Mouse (Mus musculus): ENCODE data around the gene Slc9a3r2.

Slc9a3r2 gene

DNA sequence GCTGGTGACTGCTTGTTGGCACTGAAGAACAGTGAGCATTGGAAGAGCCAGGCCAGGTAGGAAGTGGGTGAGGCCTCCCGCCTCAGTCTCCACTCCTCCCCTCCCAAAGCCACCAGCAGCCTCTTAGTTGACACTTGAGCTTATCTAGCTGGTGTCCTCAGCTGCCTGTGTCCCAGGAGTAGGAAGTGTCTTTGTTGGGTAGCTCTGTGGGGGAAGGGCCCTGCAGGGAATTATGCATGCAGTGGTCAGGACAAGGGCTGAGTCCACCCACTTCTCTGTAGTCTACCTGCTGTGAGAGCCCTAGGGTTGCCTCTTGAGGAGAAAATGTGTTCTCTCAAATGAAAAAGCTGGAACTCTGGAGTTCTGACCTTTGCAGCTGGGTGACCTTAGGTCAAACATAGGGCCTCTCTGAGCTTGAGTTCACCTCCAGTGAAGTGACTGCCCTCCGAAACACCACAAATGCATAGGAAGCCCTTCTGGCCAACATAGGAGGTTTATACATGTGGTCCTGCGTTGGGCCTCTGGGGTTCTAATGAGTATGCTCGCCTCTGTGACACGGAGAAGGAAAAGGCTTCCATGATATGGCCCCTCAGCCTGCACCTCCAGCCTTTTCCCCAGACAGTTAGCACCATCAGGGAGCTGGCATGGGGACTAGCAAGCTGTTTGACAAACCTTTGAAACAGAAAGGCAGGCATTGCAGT lies 13.2 kb downstream of the Slc9a3r2 start:
- DNase-seq (ENCODE audit: low spot score), result no peak

DNA sequence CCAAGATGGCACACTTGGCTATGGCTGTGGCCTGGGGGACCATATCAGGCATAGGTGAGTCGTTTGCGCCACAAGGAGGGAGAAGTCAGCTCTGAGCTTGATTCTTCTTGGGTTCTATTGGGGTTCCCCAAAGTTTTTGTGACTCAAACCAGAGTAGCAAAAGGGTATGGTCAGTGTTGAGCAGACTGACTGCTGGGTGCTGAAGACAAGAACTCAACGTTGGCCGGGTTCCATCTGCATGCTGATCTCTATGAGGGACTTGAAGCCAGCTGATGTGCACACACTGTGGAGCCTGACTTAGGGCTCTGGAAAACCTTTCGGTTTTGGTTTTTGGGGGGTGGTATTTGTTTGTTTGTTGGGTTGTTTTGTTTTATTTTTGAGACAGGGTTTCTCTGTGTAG lies 14.4 kb downstream of the Slc9a3r2 start:
- no peak for DNase-seq (ENCODE audit: low spot score)

DNA sequence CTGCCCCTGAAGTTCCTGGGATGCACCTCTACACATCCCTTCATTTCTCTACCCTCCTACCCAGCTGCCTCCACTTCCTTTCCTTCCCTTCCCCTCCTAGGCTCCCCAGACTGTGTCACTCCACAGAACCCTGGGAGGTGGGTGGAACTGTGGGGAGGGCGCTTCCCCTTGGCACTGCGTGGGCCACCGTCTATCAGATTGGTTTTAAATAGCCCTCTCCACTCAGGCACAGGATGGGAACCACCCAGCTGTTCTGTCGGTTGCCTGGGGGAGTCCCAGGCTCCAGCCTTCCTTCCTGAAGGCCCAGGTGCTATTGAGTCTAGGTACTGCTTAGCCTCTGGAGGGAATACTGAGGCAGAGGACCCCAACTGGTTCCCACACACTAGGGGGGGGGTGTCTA lies 15.1 kb downstream of the Slc9a3r2 start:
- no peak for DNase-seq (ENCODE audit: low spot score)

DNA sequence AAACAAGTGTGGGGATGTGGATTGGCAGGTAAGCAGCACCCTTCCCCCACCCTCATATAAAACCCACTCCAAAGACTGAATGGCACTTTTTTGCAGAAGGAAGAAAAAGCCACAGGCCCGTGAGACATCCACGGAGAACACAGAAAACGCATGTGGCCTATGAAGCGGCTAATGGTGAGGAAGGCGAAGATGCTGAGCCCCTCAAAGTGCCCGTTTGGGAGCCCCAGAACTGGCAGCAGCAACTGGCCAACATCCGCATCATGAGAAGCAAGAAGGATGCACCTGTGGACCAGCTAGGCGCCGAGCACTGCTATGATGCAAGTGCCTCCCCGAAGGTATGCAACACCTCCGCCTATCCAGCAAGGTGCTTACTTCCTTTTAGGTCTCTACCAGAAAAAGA lies 16.3 kb downstream of the Slc9a3r2 start:
- DNase-seq (ENCODE audit: low spot score), result no peak

DNA sequence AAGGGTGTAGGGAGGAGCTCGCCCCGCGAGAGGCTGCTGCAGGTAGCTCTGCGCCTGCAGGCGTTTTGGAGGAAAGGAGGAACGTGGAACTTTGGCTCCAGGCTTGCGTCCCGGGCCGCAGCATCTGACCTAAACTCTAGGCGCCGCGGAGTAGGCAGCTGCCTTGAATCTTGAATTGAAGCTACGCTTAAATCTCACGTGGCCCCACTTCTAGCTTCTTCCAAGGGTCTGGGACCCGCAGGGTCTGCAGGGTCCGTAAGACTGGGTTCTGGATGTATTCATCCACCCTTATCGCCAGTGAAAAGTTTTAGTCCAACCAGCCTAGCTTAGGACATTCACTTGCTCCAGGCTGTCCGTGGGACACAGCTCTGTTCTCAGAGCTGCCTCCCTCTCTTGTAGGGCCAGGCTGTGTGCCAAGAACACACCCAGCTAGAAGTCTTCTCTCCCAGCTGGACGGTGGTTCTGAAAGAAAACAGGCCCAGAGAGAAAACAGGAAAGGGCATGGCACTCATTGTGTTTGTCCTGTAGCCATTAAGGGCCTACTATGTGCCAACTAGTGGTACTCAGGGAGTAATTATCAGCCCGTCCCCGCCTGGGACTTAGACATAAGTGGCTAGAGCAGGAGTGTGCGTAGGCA lies 17.2 kb downstream of the Slc9a3r2 start:
- DNase-seq (ENCODE audit: low spot score), result peak; percentile 66

DNA sequence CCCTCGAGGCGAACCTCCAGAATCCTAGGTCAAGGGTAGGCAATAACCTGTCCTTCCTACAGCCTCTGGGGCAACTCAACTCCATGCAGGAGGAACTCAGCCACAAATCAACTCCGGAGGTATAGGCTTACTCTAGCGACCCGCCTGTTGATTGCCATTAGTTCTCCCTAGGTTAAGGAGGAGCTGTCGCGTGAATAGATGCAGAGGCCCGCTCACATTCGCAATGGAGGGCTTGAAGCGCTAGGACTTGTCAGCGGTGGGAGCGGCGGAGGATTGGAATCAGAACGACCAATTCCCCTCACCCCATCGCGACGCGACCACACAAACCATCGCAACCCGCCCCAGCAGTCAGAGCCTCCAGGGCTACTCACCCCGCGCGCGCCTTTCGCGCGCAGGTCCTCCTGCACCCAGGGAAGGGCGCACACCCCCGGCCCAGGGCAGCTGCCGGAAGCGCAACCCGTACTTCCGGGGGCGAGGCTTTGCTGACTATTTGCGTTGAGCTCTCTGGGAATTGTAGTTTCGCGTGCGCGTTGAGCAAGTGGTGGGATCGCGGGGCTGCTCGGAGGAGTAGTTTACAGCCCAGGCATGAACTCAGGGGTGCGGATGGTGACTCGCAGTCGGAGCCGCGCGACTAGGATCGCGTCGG lies 17.8 kb downstream of the Slc9a3r2 start, which contains the start of the genes Tsc2 and Nthl1:
Gene Tsc2 (minus strand): TSS at position 464 of the 646 bp plus-strand sequence.
Gene Nthl1 (plus strand): TSS at position 514 of the 646 bp plus-strand sequence.
- peak; percentile 74 for DNase-seq (ENCODE audit: low spot score)

DNA sequence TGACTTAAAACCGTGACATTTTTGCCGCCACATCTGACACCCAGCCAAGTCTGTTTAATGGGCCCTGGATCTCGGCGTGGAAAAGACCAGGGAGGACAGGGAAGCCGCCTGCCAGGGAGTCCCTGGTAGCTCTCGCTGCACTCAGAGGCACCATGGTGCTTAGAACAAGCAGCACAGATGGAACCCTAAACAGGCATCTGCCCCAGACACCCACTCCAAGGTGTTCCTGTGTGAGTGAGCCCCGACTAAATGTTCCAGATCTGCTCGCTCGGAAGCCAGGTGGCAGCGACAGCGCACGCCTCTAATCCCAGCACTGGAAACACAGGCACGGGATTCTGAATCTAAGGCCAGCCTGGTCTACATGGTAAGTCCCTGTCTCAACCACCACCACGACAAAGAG lies 20.1 kb downstream of the Slc9a3r2 start:
- no peak for DNase-seq (ENCODE audit: low spot score)

DNA sequence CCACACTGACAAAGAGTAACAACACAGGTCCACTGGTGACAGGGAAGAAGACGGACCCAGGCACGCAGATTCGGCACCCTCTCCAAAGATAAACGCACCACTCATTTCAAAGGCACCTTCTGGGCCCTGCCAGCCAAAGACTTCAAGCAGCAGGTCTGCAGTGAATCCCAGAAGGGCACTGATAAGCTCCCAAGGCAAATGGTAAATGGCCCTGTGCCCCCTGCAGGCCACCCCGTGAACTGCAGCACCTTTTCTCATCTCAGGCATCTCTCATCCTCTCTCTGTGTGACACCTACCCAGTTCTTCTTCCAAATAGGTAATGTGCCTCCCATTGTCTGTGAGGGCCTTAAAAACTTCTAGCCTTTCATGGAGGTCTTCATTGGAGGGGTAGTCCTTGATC lies 21.5 kb downstream of the Slc9a3r2 start:
- no peak for DNase-seq (ENCODE audit: low spot score)

DNA sequence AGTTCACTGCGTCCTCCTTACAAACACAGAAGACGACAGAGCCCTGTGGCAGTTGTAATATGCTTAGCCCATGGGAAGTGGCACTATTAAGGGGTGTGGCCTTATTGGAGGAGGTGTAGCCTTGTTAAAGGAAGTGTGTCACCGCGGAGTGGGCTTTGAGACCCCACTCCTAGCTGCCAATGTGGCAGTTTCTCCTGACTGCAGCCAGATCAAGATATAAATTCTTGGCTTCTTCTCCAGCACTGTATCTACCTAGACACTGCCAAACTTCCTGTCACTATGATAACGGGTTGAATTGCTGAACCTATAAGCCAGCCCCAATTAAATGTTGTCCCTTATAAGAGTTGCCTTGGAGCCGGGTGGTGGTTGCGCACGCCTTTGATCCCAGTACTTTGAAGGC lies 24.7 kb downstream of the Slc9a3r2 start:
- DNase-seq (ENCODE audit: low spot score), result no peak

DNA sequence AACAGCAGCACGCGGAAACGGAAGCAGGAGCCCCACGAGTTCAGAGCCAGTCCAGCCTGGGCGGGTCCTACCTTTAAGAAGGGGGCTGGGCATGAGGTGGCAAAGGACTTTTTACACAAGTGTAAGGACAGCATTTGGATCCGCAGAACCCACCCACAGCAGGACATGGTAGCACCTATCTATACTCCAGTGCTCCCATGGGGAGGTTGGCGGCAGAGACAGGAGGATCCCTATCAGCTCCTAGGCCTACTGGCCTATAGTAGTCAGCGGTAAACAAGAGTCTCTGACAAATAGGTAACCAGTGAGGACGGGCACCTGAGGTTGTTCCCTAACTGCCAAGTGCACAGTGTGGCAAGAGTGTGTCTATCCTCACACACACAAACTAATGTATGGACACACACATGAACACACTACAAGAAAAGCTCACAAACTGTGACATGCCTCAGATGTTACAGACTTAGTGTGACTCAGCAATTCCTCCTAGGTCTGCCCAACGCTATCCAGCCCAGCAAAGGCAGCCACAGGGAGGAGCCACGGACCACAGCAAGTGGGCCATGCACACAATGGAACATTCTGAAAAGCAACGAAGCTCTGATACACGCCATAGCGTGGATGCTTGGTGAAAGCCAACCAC lies 32.4 kb downstream of the Slc9a3r2 start:
- DNase-seq (ENCODE audit: low spot score), result no peak

DNA sequence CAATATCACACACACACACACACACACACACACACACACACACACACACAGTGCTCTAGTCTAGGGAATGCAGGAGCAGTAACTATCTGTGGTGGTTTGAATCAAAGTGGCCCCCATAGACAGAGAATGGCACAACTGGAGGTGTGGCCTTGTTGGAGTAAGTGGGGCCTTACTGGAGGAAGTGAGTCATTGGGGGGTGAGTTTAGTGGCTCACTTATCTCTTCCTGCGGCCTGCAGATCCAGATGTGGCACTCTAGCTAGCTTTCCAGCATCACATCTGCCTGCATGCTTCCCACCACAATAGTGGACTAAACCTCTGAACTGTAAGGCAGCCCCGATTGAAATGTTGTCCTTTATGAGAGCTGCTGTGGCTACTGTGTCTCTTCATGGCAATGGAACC lies 39.4 kb downstream of the Slc9a3r2 start:
- no peak for DNase-seq (ENCODE audit: low spot score)

DNA sequence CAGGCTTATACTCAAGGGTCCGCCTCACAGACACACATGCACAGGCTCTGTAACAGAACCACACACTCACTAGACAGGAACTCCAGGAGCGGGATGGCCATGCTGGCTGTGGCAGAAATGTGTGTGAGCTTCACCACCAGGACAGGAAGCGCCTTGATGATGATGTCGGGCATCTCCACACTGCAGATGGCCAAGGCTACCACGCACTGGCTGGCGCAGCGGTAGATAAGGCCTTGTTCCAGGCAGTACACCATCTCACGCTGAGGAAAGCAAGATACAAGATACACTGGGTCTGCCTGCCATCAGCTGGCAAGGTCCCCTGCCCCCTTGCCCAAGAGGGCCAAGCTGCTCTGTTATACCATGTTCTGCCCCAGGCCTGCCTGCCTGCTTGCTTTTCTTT lies 41.3 kb downstream of the Slc9a3r2 start:
- no peak for DNase-seq (ENCODE audit: low spot score)

DNA sequence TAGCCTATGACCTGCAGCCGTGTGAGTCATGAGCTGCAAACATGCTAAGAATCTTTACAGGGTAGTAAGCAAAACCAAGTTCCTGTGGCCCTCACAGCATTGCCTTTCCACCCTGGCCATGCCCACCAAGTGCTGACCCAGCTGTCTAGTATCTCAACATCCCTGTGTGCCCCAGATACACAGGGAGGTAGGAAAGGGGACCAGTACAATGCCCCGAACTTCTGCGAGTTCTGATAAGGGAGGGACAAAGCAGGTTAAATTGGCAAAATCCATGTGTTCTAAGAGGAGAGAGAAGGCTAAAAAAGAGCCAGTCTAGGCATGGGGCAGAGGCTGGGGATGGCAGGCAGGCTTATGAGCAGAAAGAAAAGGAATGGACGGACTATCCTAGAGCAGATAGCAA lies 41.8 kb downstream of the Slc9a3r2 start:
- no peak for DNase-seq (ENCODE audit: low spot score)

DNA sequence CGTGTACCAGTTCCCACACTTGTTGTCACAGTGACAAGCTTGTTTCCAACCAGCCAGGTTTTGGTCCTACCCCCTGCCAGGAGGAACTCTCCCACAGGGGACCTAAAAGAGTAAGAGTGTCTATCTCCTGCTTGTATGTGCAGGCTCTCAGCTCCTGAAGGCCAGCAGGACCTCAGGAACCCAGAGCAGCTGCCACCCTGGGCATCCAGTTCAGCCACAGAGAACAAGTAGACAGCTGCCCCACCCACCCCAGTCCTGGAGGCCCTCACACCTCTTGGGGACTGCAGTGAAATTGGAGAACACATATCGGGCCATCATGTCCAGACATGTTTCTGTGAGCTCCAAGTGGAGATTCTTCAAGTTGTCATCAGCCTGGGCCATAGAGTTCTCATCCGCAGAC lies 45.6 kb downstream of the Slc9a3r2 start:
- no peak for DNase-seq (ENCODE audit: low spot score)

DNA sequence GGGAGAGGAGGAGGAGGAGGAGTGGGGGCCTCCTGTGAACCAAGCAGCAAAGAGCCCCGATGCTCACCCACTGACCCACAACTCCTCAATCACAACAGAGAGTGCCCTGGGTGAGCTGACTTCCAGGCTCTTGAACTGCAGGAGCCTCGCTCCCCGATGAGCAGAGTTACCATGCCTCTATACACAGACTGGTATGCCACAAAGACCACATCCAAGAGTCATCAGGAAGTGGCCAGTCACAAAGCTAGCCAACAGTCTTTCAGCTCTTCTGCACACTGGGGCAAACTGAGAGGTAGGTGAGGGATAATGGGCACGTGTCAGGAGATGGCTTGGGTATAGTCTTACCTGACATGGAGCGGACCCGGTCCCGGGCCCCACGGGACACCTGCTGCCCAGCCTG lies 46.2 kb downstream of the Slc9a3r2 start:
- no peak for DNase-seq (ENCODE audit: low spot score)

DNA sequence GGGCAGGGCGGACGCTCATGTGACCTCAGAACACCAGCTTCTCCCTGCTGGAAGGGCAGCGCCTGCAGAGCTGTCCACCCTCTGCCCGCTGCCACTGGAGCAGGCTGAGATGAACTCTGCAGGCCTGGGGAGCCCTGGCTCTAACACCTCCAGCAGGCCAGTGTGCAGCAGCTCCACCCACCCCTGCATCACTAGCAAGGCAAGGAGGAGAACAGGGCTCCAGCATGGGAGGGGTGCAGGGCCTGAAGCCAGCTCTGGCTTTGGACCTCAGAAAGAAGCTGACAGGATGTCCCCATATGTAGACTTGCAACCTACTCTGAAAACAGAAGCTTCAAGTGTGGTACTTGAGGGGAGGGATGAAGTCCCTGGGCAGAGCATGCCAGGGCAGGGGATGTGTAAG lies 49.6 kb downstream of the Slc9a3r2 start:
- DNase-seq (ENCODE audit: low spot score), result no peak

DNA sequence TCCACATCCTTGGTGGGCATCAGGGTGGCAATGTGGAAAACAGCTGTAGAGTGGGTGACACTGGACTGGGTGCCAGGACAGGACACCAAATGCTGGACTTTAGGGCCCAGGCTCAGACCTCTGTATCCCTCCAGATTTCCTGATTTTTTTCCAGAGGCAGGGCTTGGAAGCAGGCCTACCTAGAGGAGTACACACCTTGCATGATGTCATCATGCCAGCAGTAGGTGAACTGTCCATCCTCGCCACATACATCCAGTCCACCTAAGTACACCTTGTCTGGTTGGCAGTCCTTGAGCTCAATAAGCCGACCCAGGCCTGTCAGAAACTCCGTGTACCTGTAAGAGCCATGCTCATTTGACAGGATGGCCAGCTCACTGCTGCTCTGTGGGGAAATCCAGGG lies 52.1 kb downstream of the Slc9a3r2 start:
- no peak for DNase-seq (ENCODE audit: low spot score)

DNA sequence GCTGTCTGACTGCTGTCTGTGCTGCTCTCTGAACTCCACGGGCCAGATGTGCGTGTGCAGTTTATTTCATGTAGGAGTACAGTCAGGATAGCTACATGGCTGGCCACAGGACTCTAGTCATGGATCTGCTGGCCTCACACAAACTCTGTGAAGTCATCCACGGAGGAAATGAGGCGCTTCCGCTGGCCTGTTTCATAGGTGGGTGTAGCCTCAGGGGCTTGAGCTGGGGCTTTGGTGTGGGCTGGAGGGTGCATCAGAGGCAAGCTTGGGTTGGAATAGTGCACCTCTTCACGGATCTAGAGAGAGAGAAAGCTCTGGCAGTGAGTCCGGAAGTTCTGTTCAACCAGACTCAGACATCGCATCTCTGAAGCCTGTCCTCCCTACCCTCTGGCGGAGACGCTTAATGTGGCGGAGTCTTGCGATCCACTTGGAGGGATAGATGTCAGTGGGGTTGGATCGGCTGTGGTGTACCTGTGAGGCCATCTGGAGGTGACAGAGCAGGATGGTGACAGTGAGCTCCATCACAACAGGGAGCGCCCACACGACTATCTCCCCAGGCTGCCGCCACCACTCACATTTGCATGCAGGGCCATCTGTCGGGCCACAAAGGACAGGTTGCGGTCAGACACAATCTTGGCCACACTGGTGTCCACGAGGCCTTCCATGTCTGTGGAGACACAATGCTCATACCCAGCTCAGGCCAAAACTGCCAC lies 53.5 kb downstream of the Slc9a3r2 start:
- DNase-seq (ENCODE audit: low spot score), result no peak

DNA sequence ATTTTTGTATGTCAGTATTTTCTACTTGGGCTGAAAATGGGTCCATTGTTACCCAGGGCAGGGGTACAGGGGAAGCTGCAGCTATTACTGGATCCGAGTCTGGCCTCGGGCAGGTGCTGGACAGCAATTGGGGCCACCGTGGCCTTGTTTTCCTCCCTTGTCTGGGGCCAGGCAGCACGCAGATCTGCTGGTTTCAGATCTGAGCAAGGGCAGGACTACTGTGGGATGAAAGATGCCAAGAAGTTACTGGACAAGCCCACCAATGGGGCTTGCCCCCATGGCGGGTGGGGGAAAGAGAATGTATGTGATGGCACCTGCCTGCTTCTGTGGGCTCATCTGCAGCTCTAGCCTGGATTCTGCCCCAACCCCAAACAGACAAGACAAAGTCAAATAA lies 54.1 kb downstream of the Slc9a3r2 start:
- DNase-seq (ENCODE audit: low spot score), result no peak

DNA sequence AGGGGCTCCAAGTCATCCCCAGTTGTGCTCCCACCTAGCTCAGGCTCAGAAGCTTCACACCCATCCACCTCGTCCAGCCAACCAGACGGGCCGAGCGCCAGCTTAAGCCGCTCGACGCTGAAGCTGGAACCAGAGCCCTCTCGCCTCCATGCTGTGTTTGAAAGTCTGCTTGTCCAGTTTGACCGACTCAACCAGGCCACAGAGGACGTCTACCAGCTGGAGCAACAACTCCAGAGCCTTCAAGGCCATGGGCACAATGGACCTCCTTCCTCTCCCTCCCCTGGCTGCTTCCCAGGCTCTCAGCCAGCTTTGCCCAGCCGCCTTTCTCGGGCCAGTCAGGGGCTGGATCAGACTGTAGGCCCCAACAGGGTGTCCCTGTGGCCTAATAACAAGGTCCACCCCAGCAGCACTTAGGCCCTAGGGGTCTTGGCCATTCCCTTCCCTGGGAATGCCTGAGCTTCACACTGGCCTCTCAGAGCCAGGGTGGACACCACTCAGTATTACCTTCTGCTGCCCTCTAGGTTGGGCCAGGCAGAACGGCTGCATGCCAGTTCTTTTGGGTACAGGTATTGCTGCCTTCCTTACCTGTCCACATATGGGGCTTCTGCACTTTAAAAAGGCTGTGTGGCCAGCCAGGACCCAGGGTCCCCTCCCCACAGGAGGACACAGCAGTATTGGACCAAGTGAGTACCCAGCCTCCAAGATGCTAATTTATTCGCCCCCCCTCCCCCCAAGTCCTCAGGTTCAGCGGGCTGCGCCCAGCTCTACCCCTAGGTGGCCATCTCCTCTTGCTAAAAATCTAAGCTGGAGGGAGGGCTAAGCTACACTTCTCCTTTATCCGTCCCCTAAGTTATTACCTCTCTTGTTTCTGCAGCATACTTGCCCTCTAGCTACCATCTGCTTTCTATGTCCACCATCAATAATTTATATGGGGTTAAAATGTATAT lies 54.7 kb downstream of the Slc9a3r2 start:
- DNase-seq (ENCODE audit: low spot score), result peak; percentile 43
